Mouse (Mus musculus): ENCODE results near the gene Tipin. TPM values are rescaled to one million over a fixed set of nuclear protein-coding genes. Genes with fewer than 3 reads are reported as not detected.

Gene Tipin
- polyA plus RNA-seq, 1 experiment from 2014 or later: 60.1 TPM

- no peak overlapping the region for H3K4me2 ChIP-seq (ENCODE audit: low read depth, low read length)
- ATAC-seq (ENCODE audit: low read depth): no peak
- H3K36me3 ChIP-seq (ENCODE audit: control insufficient read depth, insufficient read depth, low read length): no peaks in the 10 kb centered on the region
- H3K9me3 ChIP-seq (ENCODE audit: control insufficient read depth, low read length): no peaks in the 10 kb centered on the region
- no peak overlapping the region for H3K4me3 ChIP-seq (ENCODE audit: low read depth, low read length)
- no peaks in the 10 kb centered on the region for H3K4me1 ChIP-seq (ENCODE audit: control insufficient read depth, insufficient read depth, low read length)
- WGBS: 0% methylated on average over 1 of the region's 1 CpGs
- H3K27ac ChIP-seq (ENCODE audit: low read depth, low read length): no peak overlapping the region
- no peaks in the 10 kb centered on the region; the same call in 1 of the 2 replicates for H3K27me3 ChIP-seq (ENCODE audit: control insufficient read depth, insufficient read depth, low read length)
- no peak overlapping the region for H3K9ac ChIP-seq (replicated peaks; ENCODE audit: low read depth, low read length)
These were observed 66.0 kb downstream of the Tipin start for GRCm38 (mm10) chr9:64347377-64347776.

GRCm38 (mm10) chr9:64349490-64349889, 68.1 kb downstream of the Tipin start:
- H3K9me3 ChIP-seq (ENCODE audit: control insufficient read depth, low read length): no peaks in the 10 kb centered on the region
- H3K27ac ChIP-seq (ENCODE audit: low read depth, low read length): no peak overlapping the region
- ATAC-seq (ENCODE audit: low read depth): no peak
- H3K27me3 ChIP-seq (ENCODE audit: control insufficient read depth, insufficient read depth, low read length): no peaks in the 10 kb centered on the region; the same call in 1 of the 2 replicates
- no peaks in the 10 kb centered on the region for H3K4me1 ChIP-seq (ENCODE audit: control insufficient read depth, insufficient read depth, low read length)
- H3K9ac ChIP-seq (replicated peaks; ENCODE audit: low read depth, low read length): no peak overlapping the region
- no peak overlapping the region for H3K4me2 ChIP-seq (ENCODE audit: low read depth, low read length)
- H3K4me3 ChIP-seq (ENCODE audit: low read depth, low read length): no peak overlapping the region
- 35% methylated on average over 5 of the region's 5 CpGs for WGBS
- H3K36me3 ChIP-seq (ENCODE audit: control insufficient read depth, insufficient read depth, low read length): no peaks in the 10 kb centered on the region

GRCm38 (mm10) chr9:64351191-64351590, 69.8 kb downstream of the Tipin start:
- no peaks in the 10 kb centered on the region for H3K27me3 ChIP-seq (ENCODE audit: control insufficient read depth, insufficient read depth, low read length)
- no peak for ATAC-seq (ENCODE audit: low read depth)
- H3K4me3 ChIP-seq (ENCODE audit: low read depth, low read length): no peak overlapping the region
- WGBS: 41% methylated on average over 3 of the region's 3 CpGs
- no peak overlapping the region for H3K9ac ChIP-seq (replicated peaks; ENCODE audit: low read depth, low read length)
- no peaks in the 10 kb centered on the region for H3K36me3 ChIP-seq (ENCODE audit: control insufficient read depth, insufficient read depth, low read length)
- no peak overlapping the region for H3K4me2 ChIP-seq (ENCODE audit: low read depth, low read length)
- H3K4me1 ChIP-seq (ENCODE audit: control insufficient read depth, insufficient read depth, low read length): no peaks in the 10 kb centered on the region
- no peaks in the 10 kb centered on the region for H3K9me3 ChIP-seq (ENCODE audit: control insufficient read depth, low read length)
- H3K27ac ChIP-seq (ENCODE audit: low read depth, low read length): no peak overlapping the region

Other genes starting within 250 kb of the Tipin start
- 0.19 TPM in 1 of 2 replicates, not detected in the other for gene Lctl, start 164.4 kb upstream of the Tipin start, polyA plus RNA-seq (2014; fragmentation: Nextera tagmentation; extraction: Ambion mirVana)
- 6.0 TPM in 2 replicates for gene Zwilch, start 108.5 kb upstream of the Tipin start, polyA plus RNA-seq (2014; fragmentation: Nextera tagmentation; extraction: Ambion mirVana)
- gene Rpl4, start 108.2 kb upstream of the Tipin start, polyA plus RNA-seq (2014; fragmentation: Nextera tagmentation; extraction: Ambion mirVana): 628 and 681 TPM in 2 replicates
- gene Snapc5, start 102.3 kb upstream of the Tipin start, polyA plus RNA-seq (2014; fragmentation: Nextera tagmentation; extraction: Ambion mirVana): 27.9 and 29.0 TPM in 2 replicates
- 2.6 and 3.4 TPM in 2 replicates for gene Uchl4, start 46.4 kb upstream of the Tipin start, polyA plus RNA-seq (2014; fragmentation: Nextera tagmentation; extraction: Ambion mirVana)
- 59.7 and 61.5 TPM in 2 replicates for gene Map2k1, start 27.9 kb upstream of the Tipin start, polyA plus RNA-seq (2014; fragmentation: Nextera tagmentation; extraction: Ambion mirVana)
- 21.5 and 25.3 TPM in 2 replicates for gene Dis3l, start 59.7 kb downstream of the Tipin start, polyA plus RNA-seq (2014; fragmentation: Nextera tagmentation; extraction: Ambion mirVana)
- 17.7 and 22.5 TPM in 2 replicates for gene Megf11, start 104.0 kb downstream of the Tipin start, polyA plus RNA-seq (2014; fragmentation: Nextera tagmentation; extraction: Ambion mirVana)